Mouse (Mus musculus) kidney, postnatal 0 days (tissue): ENCODE measurements around the gene Ndufaf2. TPM values are rescaled to one million over a fixed set of nuclear protein-coding genes. Genes with fewer than 3 reads are reported as not detected.

Source experiments
- ATAC-seq: fragments of 200-750 bp; cut with Nextera tagmentation; replicated peaks from 2 replicates; pipeline ENCODE4 v1.8.0; 2017; ENCODE audit warnings: low read depth, moderate number of reproducible peaks, moderate TSS enrichment, moderate library complexity; ENCODE audit not compliant: low FRiP score
- DNase-seq: peaks from one replicate; pipeline ENCODE4 v3.0.0-alpha.2; 2016; ENCODE audit warnings: low spot score
- H3K27ac ChIP-seq: fragments of 300-500 bp; sonication (generic); 2 replicates; pipeline ENCODE4 v1.5.1; 2014; ENCODE audit warnings: mild to moderate bottlenecking
- H3K27me3 ChIP-seq: fragments of 300-500 bp; sonication (generic); 2 replicates; pipeline ENCODE4 v1.6.1; 2014; ENCODE audit warnings: low read length, mixed read lengths; ENCODE audit not compliant: insufficient read depth
- H3K36me3 ChIP-seq: fragments of 300-500 bp; sonication (generic); 2 replicates; pipeline ENCODE4 v1.6.1; 2014; ENCODE audit warnings: low read length, mixed read lengths; ENCODE audit not compliant: insufficient read depth
- H3K4me1 ChIP-seq: fragments of 300-500 bp; sonication (generic); replicated peaks from 2 replicates; pipeline ENCODE4 v1.6.1; 2014; ENCODE audit warnings: antibody characterized with exemption, low read length, mixed read lengths; ENCODE audit not compliant: insufficient read depth
- H3K4me2 ChIP-seq: fragments of 300-500 bp; sonication (generic); 2 replicates; pipeline ENCODE4 v1.6.1; 2014; ENCODE audit warnings: mild to moderate bottlenecking, low read length, moderate library complexity, mixed read lengths
- H3K4me3 ChIP-seq: fragments of 300-500 bp; sonication (generic); replicated peaks from 2 replicates; pipeline ENCODE4 v1.5.1; 2014; ENCODE audit warnings: low read depth, low read length
- H3K9ac ChIP-seq: fragments of 300-500 bp; sonication (generic); 2 replicates; pipeline ENCODE4 v1.6.1; 2014; ENCODE audit warnings: low read depth, low read length
- H3K9me3 ChIP-seq: fragments of 300-500 bp; sonication (generic); replicated peaks from 2 replicates; pipeline ENCODE4 v1.6.1; 2016; ENCODE audit warnings: low read length, inconsistent platforms, mixed read lengths
- CTCF ChIP-seq: IDR thresholded peaks from 2 replicates; pipeline ENCODE4 v1.5.1; 2016; ENCODE audit warnings: antibody characterized with exemption, low read depth, mild to moderate bottlenecking, moderate library complexity
- WGBS: fragments of 180-500 bp; shearing (Covaris S2); extraction: QIAGEN DNeasy Blood & Tissue Kit; methylation state at CpG from one replicate; pipeline ENCODE4 v1.1.7; 2014; 5-methylcytosine and 5-hydroxymethylcytosine counted together
- polyA plus RNA-seq: library from polyadenylated mRNA; unstranded; fragments of >200 nt; fragmentation: Nextera tagmentation; extraction: Ambion mirVana; gene quantifications from 2 replicates; pipeline ENCODE4 v1.2.1, GENCODE M21; 2015

Gene Ndufaf2
- polyA plus RNA-seq, 1 experiment from 2014 or later: 79.3 TPM

DNA sequence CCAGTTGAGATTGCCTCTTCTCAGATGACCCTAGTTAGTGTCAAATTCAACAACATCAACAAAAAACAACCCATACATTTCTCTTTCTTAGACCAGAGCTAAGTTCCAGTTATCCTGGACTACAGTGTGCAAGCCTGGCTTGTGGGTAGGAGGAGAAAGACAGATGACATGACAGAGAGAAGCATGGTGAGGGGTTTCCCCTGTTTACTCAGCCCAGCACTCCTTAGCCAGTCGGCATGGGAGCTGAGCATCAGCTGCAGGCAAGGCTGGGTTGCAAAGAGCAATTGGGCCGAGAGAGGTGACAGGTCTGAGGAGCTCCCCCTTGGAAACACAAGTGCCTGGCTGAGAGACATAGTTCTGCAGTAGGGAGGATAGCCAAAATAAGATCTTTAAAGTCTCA lies 57.7 kb downstream of the Ndufaf2 start:
- TF ChIP-seq CTCF: no peak
- no peak overlapping the region for H3K4me2 ChIP-seq
- WGBS: 11% methylated on average over 2 of the region's 2 CpGs
- H3K27me3 ChIP-seq: no peaks in the 10 kb centered on the region
- DNase-seq (peak; percentile 27), ATAC-seq (no peak)
- H3K4me3 ChIP-seq: no peak overlapping the region
- no peak overlapping the region for H3K27ac ChIP-seq
- H3K9ac ChIP-seq: no peak overlapping the region
- no peaks in the 10 kb centered on the region for H3K9me3 ChIP-seq
- no peaks in the 10 kb centered on the region for H3K4me1 ChIP-seq
- H3K36me3 ChIP-seq: no peaks in the 10 kb centered on the region

DNA sequence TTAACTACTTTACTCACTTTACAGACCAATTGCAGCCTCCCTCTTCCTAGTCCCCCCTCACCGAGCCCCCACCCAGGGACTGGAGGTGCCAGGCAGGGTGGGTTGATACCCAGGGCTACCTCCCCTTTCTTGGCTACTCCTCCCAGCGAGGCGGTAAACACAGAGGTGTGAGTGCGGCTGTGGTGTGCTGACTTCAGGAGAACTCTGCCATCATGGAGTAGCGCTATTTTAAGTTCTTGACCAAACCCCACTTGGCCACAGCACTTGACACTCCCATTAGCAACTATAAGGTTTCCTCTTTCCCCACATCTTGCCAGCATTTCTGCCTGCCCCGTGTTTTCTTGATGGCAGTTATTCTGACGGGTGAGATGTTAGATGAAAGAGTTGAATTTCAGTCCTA lies 62.0 kb downstream of the Ndufaf2 start:
- Histone ChIP-seq H3K9me3 (no peaks in the 10 kb centered on the region), H3K27me3 (no peaks in the 10 kb centered on the region), H3K4me3 (no peak overlapping the region), H3K4me2 (no peak overlapping the region), H3K4me1 (no peaks in the 10 kb centered on the region), H3K9ac (no peak overlapping the region), H3K36me3 (no peaks in the 10 kb centered on the region), H3K27ac (no peak overlapping the region)
- ATAC-seq (no peak), DNase-seq (no peak)
- no peak for TF ChIP-seq CTCF
- 55% methylated on average over 7 of the region's 7 CpGs for WGBS

- H3K9me3 ChIP-seq: no peaks in the 10 kb centered on the region
- no peaks in the 10 kb centered on the region for H3K27me3 ChIP-seq
- 86% methylated on average over 7 of the region's 7 CpGs for WGBS
- no peak overlapping the region for H3K4me2 ChIP-seq
- no peak overlapping the region for H3K4me3 ChIP-seq
- H3K27ac ChIP-seq: no peak overlapping the region
- no peak overlapping the region for H3K9ac ChIP-seq
- H3K4me1 ChIP-seq: no peaks in the 10 kb centered on the region
- TF ChIP-seq CTCF: no peak
- DNase-seq (no peak), ATAC-seq (no peak)
- no peaks in the 10 kb centered on the region for H3K36me3 ChIP-seq
These were observed 62.8 kb downstream of the Ndufaf2 start for GRCm38 (mm10) chr13:108095617-108096016.

DNA sequence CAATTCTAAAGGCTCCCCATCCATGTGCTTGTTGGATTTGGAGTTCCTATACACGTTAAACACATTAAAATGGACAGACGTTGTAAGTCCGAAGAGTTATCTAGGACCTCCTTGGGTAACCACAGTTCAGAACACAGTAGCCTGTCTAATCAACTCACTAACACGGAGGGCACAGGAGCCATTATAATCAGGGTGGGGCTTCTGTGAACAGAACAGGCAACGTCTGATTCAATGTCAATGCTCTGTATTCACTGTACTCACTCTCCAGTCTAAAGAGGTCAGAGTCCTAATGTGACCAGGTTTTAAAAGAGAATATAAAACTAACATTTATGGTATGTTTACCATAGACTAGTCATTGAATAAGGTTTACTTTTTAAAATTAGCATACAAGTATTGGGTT lies 63.7 kb downstream of the Ndufaf2 start:
- no peak for TF ChIP-seq CTCF
- no peak for ATAC-seq
- Histone ChIP-seq H3K36me3 (no peaks in the 10 kb centered on the region), H3K9me3 (no peaks in the 10 kb centered on the region), H3K27ac (no peak overlapping the region), H3K9ac (no peak overlapping the region), H3K27me3 (no peaks in the 10 kb centered on the region), H3K4me3 (no peak overlapping the region), H3K4me2 (no peak overlapping the region), H3K4me1 (no peaks in the 10 kb centered on the region)
- WGBS: 94% methylated on average over 5 of the region's 5 CpGs
- DNase-seq: no peak

- Histone ChIP-seq H3K4me3 (no peak overlapping the region), H3K36me3 (no peaks in the 10 kb centered on the region), H3K9me3 (no peaks in the 10 kb centered on the region), H3K27ac (no peak overlapping the region), H3K4me1 (no peaks in the 10 kb centered on the region), H3K27me3 (no peaks in the 10 kb centered on the region), H3K9ac (no peak overlapping the region), H3K4me2 (no peak overlapping the region)
- no peak for TF ChIP-seq CTCF
- no peak for ATAC-seq
- 86% methylated on average over 7 of the region's 7 CpGs for WGBS
- no peak for DNase-seq
These were observed 66.1 kb downstream of the Ndufaf2 start for GRCm38 (mm10) chr13:108092290-108092689.

GRCm38 (mm10) chr13:108086724-108087123 lies 71.7 kb downstream of the Ndufaf2 start:
- WGBS: 63% methylated on average over 4 of the region's 4 CpGs
- Histone ChIP-seq H3K9ac (no peak overlapping the region), H3K27ac (no peak overlapping the region), H3K36me3 (no peaks in the 10 kb centered on the region), H3K27me3 (no peaks in the 10 kb centered on the region), H3K4me1 (no peaks in the 10 kb centered on the region), H3K4me3 (no peak overlapping the region), H3K9me3 (no peaks in the 10 kb centered on the region), H3K4me2 (no peak overlapping the region)
- DNase-seq (no peak), ATAC-seq (no peak)
- no peak for TF ChIP-seq CTCF

DNA sequence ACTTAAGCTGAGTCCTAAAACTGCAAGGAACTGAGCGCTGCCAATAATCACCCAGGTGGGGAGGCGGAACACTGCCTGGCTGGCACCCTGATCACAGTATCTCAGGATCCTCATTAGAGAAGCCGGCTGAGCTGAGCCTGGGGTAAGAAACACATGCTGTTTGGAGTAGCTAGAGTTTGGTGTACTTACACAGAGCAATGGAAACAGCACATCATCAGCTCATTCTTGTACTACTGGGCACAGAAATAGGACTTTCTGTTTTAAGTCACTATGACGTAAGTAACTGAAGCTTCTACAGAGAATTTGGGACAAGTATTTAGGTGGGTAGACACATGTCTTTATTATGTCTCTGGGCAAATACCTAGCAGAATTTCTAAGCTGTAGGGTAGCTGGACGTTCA lies 72.4 kb downstream of the Ndufaf2 start:
- no peak overlapping the region for H3K4me2 ChIP-seq
- H3K9me3 ChIP-seq: no peaks in the 10 kb centered on the region
- DNase-seq: no peak
- no peak for TF ChIP-seq CTCF
- no peak overlapping the region for H3K27ac ChIP-seq
- no peaks in the 10 kb centered on the region for H3K4me1 ChIP-seq
- H3K27me3 ChIP-seq: no peaks in the 10 kb centered on the region
- no peak overlapping the region for H3K4me3 ChIP-seq
- WGBS: 80% methylated on average over 5 of the region's 5 CpGs
- ATAC-seq: no peak
- H3K9ac ChIP-seq: no peak overlapping the region
- no peaks in the 10 kb centered on the region for H3K36me3 ChIP-seq
